Mouse (Mus musculus) gastrocnemius, postnatal 10 days (tissue): ENCODE measurements around the gene Epha10. TPM values are rescaled to one million over a fixed set of nuclear protein-coding genes. Genes with fewer than 3 reads are reported as not detected.
A peak's percentile ranks its signal among the peaks of the same experiment; 100 is the strongest.
"Not testable (repeated sequence)": the region's sequence is repeated elsewhere in the genome, so short reads cannot be mapped to it uniquely, and the experiment has no call there.

ENCODE experiments used
- DNase-seq: peaks from one replicate; pipeline ENCODE4 v3.0.0; 2021; ENCODE audit warnings: mixed read lengths
- total RNA-seq, 2 experiments: library from RNA; stranded (reverse); gene quantifications; 2 replicates each; pipeline ENCODE4 v1.2.3; 2021

Epha10 gene
- total RNA-seq, 2 experiments from 2014 or later: 0.05 TPM

DNA sequence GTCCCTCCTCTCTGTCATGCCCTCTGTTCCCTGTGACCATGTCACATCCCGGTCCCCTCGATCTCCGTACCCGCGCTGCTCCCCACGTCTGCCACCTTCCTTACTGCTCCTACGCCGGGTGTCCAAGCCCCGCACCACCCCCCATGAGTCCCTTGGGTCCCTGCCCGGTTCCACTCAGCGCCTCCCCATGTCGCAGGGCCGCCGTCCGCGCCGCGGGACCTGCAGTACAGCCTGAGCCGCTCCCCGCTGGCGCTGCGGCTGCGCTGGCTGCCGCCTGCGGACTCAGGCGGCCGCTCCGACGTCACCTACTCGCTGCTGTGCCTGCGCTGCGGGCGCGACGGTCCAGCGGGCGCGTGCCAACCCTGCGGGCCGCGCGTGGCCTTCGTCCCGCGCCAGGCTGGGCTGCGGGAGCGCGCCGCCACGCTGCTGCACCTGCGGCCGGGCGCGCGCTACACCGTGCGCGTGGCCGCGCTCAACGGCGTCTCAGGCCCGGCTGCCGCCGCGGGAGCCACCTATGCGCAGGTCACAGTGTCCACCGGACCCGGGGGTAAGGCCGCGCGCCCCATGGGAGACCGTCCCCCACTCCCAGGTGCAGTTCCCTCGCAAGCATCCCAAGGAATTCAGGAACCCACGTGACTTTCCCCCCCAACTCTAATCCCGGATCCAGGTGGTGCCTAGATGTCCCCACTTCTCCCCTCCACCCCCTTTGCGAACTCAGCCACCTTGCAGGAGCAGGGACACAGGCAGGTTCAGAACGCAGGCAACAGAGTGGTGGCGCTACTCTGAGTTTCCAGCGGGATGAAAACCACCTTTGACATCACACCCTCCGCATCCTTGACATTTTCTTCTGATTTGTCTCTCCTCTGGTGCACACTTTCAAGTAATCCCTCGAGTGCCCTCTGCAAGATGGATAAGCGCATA is 14.1 kb downstream of the Epha10 start:
- no peak for DNase-seq

DNA sequence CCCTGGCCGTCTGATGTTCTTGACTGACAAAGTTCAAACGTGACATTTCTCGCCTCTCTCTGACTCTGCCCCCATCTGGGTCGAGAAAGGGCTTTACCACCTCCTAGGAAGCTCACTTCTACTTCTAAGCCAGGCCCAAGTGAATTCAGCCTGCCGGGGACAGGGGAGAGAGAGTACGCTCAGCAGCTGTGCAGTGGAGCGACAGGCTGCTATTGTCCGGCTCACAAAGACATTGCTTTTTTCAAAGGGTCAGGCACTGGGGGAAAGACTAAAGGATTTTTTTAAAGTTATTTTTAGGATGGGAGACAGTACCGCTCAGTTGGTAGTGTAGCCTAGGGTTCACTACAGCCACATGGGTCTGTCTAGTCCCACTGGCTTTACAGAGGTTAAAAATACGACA is 17.7 kb downstream of the Epha10 start:
- no peak for DNase-seq

DNA sequence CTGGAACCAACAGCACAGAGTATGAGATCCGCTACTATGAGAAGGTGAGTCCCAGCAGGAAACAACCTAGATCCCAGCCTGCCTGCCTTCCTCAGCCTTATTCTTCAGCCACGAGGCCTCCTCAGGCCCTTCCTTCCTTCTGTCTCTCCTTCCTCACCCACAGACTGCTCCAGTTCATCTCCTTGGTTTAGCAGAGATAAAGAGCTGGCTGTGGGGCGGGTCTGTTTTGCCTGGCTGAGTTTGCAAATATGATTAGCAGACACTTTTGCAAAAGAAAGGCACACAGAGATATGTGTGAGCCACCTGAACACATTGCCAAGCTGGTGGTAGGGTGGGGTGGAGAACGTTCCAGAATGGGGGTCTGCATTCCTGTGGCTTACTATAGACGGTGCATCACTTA is 19.2 kb downstream of the Epha10 start:
- no peak for DNase-seq

DNA sequence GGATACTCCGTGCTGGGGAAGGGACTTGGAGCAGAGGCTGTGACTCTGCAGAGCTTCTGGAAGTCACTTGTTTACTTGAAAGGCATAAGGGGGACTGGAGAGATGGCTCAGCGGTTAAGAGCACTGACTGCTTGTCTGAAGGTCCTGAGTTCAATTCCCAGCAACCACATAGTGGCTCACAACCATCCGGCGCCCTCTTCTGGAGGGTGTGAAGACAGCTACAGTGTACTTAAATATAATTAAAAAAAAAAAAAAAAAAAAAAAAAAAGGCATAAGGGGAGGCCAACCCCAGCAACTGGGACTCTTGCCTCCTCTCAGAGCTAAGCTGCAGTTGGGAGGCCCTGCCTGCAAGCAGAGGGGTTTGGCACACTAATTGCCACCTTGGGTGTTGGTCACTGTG is 24.7 kb downstream of the Epha10 start:
- DNase-seq: no peak

DNA sequence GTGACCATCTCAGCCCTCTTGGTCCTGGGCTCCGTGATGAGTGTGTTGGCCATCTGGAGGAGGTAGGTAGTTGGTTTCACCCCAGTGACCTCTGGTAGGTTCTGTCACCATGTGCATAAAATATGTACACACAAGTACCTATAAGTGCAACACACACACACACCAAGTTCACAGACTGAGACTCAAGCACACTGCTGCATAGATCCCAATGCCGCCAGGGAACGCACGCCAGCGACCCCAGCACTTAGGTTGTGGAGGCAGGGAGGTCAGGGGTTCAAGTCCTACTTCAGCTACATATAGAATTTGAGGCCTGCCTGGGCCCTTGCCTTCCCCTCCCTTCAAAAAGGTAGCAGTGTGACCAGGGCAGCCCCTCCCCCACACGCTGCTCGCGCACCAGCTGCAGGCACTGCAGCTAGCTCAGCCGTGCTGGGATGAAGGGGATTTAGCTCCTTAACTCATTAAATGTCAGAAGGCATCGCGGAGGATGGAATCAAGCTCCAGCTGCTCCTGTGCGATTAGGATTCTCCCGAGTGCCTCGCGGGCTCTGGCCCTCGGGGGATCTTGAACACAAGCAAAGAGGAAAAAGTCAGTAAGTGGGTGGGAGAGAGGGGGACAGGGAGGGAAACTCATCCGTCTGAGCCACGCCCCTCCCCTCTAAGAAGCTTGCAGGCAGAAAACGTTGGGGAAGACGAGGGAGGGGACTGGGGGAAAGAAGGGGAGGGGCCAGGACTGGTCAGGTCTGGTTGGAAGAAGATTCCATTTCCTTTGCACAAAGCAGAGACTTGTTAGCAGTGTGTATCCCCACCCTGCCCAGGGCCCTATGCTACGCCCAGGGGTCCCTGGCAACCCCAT is 25.5 kb downstream of the Epha10 start:
- no peak for DNase-seq

DNA sequence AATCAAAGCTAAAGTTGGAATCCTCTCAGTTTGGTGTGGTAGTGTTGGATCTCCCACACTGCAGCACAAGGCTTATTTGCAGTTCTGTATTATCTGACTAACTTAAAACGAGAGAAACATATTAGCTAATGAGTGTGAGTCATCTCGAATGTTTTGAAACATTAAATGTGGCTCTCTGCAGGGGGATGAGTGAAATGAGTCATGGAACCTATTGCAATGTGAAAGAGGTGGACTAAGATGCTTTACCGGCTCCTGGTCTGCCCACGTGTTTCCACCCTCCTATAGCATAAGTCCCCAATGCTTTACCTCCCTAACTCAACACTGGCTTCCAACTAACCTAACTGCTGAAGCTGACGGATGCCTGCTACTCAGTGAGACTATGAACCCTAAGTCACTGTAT is 47.4 kb downstream of the Epha10 start:
- no peak for DNase-seq

DNA sequence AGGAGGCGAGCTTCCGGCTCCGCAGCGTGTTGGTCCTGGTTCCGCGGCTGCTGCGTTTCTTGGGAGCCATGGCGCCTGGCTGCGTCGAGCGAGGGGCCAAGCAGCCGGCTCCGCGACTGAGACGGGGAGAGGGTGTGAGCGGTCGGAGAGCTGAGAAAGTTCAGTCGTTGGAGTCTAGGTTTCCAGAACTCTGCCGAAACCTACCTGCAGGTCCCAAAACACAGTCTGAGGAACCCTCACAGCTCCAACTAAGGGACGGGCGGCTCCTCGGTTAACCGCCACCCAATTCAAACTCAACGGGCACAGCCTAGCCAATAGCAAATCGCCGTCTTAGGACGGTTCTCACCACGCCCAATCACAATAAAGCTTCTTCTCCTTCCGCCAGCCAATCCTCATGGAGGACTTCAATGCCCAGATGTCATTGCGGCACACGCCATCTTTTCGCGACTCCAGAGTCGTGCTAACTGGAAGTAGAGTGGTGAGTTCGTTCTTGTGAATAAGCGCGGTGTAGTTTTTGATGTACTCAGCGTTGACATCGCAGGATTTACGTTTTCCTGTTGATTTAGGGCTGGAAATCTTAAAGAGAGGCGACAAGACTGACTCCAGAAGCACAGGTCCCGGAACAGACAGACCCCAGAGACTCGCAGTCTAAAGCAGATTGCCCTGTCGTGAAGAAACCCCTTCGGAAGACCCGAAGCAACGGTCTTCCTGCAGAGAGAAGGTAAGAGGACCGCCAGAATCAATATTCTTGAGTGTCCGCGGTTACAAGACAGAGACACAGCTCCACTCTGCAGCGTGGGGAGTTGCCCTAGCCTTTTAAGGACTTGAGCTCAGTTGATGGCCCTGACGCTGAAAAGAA is 56.1 kb downstream of the Epha10 start, which contains the start of gene 9930104L06Rik:
Gene 9930104L06Rik, plus strand, starts transcription at position 436 of the 859 bp plus-strand sequence.
- peak; percentile 86 for DNase-seq

DNA sequence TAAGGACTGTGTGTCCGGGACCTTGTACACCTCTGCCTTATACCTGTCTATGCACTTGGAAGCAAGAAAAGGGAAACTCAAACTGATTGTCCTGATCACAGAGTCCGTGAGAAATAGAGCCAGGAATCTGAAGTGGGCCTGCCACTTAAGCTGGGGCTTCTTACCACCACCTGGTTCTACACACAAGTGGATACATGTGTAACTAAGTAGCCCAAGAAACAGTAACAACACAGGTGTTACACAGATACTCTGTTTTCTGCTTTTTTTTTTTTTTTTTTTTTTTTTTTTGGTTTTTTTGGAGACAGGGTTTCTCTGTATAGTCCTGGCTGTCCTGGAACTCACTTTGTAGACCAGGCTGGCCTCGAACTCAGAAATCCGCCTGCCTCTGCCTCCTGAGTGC is 58.5 kb downstream of the Epha10 start, which contains the start of gene Cdca8:
Gene Cdca8, minus strand, starts transcription at position 101 of the 400 bp plus-strand sequence.
- not testable (repeated sequence) for DNase-seq

DNA sequence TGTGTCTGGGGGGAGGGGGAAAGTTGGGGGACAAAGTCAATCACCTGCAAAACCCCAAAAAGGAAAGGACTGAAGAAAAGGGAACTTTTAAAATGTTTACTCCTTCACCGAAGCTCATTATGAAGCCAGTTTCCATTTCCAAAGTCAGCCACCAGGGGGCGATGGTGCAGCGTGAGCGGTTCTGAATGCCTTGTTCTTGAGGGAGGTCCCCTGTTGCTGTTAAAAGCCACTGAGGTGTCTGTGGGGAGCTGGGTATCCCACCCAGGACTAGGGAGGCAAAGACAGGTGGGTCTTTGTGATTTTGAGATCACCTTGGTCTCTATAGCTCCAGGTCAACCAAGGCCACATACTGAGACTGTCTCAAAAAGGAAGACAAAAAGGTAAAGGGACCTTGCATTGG is 62.3 kb downstream of the Epha10 start:
- DNase-seq: peak; percentile 87

DNA sequence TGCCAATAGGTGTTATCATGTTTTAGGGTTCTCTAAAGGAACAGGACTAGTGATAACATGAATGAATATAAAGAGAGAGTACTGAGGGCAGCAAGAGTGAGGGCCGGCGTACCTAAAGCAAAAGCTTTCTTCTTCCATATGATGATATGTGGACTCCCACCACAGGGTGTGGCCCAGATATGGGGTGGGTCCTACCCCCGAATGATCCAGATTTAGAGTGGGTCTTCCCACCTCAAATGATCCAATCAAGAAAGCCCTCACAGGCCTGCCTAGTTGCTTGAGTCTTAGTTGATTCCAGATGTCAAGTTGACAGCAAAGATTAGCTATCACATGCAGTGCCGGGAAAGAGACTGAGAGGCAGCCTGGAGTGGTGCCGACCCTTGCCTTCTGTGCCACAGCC is 63.1 kb downstream of the Epha10 start:
- DNase-seq: no peak

DNA sequence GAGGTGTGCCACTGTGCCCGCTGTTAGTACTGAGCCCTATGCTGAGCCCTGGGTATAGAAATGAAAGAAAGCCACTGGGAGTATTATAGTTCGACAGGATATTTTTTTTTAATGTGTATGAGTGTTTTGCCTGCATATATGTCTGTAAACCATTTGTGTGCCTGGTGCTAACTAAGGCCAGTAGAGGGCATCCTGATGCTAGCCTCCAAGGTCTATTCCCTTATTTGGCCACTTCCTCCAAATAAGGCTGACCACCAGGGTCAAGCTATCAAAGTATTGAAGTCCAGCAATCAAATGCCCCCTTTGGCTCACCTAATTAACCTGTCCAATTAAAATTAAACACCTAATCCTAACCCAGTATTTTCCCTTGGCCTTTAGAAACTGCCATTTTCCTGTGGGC is 64.3 kb downstream of the Epha10 start:
- DNase-seq: no peak

DNA sequence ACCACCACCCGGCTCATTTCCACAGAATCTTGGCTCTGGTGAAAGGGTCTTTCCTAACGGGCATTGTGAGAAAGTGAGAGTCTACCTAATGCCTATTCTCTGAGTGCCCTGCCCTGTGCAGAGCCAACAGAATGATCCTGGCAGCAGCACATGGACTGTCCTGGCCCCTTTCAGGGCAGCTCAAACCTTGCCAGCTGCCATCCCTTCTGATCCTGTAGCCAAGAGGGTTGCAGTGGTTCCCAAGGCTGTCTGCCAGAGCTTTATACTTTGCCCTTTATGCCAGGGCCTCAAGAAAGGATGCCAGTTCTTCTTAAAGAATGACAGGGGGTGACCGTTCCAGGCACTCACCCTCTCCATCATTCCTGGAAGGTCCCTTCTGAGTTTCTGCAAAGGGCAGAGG is 68.8 kb downstream of the Epha10 start:
- DNase-seq: no peak

DNA sequence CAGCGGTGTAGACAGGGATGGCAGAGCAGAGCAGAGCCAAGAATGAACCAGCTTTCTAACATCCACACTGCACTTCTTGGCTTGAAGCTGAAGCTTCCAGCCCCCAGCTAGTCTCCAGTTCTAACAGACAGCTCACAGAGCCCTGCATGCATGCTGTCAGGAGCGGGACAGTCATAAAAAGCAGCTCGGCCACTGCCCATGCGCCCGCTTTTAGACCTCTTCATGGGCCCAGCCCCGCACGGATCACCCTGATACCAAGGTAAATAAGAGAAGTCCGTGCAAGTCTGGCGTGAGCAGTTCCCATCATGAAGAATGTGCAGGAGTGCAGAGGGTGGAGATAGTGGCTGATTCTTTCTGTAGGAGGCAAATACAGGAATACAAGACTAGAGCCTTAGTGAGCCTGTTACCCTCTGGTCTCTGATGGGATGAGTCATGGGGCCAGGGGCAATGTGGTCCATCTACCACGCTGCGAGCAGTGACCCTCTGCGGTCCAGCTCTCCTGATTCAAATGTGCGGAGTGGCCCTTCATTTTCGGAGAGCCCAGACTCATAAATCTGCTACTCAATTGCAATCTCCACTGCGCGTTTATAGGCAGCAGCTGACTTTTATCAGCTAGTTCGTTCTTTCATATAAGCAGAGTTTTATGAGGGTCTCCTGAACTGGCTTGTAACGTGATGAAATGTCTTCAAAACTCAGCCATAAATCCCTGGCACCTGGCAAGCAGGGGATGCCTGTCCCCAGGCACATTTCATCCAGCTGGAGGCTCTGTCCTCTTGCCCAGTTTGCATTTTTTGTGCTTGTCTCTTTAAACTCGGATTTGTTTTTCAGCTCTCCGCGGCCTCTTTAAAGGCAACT is 69.7 kb downstream of the Epha10 start:
- no peak for DNase-seq

DNA sequence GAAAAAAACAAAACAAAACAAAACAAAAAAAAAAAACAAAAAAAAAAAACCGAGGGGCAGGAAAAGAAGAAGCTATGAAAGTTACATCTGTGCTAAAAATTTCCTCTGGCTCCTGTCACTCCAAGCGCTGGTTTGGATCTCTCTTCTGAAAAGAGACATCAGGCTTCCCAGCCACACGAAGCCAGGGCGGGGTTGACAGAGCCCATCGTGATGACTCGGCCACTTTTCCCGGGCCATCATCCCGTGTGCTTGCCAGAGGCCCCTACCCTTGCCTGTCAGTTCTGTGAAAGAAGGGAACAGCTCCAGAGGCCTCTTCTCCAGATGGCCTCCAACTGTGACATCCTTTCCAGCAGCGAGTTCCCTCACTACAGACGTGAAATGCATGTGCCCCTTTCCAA is 70.3 kb downstream of the Epha10 start:
- DNase-seq: no peak

DNA sequence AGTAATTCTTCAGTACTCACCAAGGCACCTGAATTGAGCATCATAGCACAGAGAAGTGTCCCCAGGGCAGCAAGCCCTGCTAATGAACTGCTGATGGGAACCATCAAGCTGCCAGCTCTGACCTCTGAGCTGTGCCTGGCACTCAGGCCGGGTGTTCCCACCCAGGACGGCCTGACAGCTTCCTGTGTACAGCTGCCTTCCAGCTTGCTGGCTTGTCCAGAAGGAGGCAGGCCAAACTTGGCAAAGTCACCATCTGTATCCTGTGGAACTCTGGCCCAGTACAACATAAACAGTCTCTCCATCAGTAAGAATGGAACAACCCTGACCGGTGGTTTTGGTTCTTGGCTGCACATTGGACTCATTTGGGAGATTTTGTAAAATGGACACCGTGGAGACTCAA is 72.8 kb downstream of the Epha10 start:
- no peak for DNase-seq

DNA sequence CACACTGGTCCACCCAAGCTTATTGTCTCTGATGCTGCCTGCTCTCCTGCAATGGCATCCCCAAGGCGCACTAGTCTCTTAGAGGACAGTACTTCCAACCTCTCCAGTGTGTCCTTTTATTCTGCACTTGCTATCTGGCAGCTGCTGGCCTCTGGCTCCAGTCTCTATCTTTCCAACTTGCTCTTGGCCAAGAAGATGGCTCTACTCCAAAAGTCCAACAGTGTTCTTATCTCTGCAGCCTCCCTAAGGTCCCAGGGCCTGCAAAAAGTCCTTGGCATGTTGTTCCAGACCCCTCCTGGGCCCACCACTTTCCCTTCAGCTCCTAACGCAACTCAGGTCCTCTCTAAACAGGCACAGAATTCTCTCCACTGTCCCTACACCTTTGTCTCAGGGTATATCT is 76.6 kb downstream of the Epha10 start:
- no peak for DNase-seq

DNA sequence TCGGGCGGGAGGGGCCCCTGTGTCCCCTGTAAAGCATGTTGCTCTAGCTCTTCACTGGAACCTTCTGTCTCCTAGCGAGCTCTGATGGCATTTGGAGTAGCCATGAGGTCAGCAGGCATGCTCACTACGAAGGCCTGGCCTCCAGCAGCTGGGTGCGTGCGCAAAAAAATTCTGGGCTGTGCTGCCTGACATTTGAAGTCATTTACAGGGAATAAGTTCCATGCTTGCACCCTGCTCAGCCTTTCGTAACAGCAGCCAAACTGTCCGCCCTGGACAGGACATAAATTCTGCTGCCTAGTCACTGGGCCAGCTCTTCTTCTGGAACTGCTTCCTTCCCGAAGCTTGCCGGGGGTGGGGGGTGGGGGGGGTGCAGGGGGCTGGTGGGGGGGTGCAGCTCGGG is 78.4 kb downstream of the Epha10 start:
- no peak for DNase-seq

DNA sequence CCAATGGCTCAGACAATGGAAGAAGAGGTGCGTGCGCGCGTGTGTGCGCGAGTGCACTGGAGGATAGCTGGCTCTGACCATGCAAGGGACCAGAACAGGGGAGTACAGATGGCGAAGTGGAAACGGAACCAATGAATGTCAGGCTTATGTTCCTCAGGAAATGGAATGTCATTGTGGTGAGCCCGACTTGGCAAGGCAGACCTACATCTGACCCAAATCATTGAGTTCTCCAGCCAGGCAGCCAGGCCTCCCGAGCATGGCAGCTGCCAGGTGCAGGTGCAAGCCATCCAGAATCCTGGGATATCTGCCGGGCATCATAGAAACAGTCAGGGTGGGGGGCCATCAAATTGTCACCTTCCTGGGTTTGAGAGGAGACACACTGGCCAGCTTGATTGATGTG is 80.2 kb downstream of the Epha10 start:
- DNase-seq: no peak

DNA sequence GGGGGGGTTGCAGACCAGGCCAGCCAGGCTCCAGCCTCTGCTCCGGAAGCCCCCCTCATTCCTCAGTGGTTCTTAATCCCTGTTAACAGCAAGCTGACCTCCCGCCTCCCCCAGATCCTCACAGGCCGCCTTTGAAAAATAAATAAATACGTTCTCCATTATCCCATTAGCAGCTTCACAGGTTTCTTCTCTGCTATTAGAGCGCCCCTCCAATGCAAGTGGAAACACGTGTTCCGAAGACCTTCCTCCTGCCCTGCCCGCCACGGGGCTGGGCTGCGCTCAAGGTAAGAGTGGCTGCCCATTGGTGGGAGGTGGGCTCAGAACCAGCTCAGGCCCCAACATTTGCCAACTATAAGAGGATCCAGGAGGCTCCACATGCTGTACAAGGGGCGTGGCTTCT is 81.9 kb downstream of the Epha10 start:
- no peak for DNase-seq

DNA sequence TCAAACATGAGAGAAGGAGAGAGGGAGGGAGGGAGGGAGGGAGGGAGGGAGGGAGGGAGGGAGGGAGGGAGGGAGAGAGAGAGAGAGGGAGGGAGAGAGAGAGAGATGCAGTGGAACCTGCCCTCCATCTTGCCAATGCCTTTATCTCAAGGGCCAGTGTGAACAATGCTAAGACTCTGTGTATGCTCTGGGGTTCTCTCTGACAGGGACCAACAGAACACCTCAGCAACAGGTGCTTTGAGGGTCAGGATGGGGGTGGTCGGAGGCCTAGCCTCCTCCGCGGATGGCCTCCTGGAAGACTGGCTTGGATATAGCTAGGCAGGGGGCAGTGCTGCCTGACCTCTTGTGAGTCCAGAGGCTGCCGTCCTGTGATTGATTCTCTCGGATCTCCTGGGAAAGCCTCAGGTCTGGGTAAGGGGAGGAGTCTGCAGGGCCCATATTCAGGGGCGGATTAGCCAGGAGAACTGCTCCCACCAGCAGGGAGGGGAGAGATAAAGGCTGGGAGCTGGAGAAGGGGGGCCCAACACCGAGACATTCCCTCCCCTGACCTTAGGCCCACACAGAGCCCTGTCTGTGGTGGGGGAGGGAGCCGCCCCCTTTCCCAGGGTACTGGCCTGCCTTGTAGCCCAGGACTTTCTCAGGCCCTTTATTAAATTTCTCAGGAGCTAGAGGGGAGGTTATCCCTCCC is 84.4 kb downstream of the Epha10 start:
- no peak for DNase-seq
